Mouse (Mus musculus) adipocyte (in vitro differentiated cells): Measurements from ENCODE around the gene Ctu1.
"Not testable (repeated sequence)": the region's sequence is repeated elsewhere in the genome, so short reads cannot be mapped to it uniquely, and the experiment has no call there.

Experiments used
- DNase-seq: peaks from one replicate; pipeline ENCODE4 v3.0.0-alpha.2; 2016; ENCODE audit warnings: low spot score

The Ctu1 gene

GRCm38 (mm10) chr7:43680960-43681359 lies 9.1 kb downstream of the Ctu1 start:
- peak; percentile 71 for DNase-seq

- DNase-seq, result not testable (repeated sequence)
These were observed 10.7 kb downstream of the Ctu1 start for GRCm38 (mm10) chr7:43682511-43682910.

GRCm38 (mm10) chr7:43685088-43685487 lies 13.3 kb downstream of the Ctu1 start:
- DNase-seq, result no peak

GRCm38 (mm10) chr7:43690118-43690517 lies 18.3 kb downstream of the Ctu1 start, which contains the start of gene Klk14:
Klk14 (plus strand) TSS chr7:43690418.
- DNase-seq, result no peak

GRCm38 (mm10) chr7:43710031-43710430 lies 38.2 kb downstream of the Ctu1 start:
- DNase-seq, result no peak

GRCm38 (mm10) chr7:43712267-43712666 lies 40.5 kb downstream of the Ctu1 start, which contains the start of gene Klk13:
Klk13 (plus strand) TSS chr7:43712567.
- DNase-seq, result no peak

GRCm38 (mm10) chr7:43712917-43713316 lies 41.1 kb downstream of the Ctu1 start:
- DNase-seq, result no peak

GRCm38 (mm10) chr7:43713741-43714351 lies 42.0 kb downstream of the Ctu1 start:
- no peak for DNase-seq
